Mouse (Mus musculus) hindbrain, embryonic 14.5 days (tissue): ENCODE measurements around the gene Cd209c. TPM values are rescaled to one million over a fixed set of nuclear protein-coding genes. Genes with fewer than 3 reads are reported as not detected.

Source experiments
- ATAC-seq: fragments of 200-750 bp; cut with Nextera tagmentation; 2 replicates; pipeline ENCODE4 v1.8.0; 2017; ENCODE audit warnings: moderate number of reproducible peaks, mild to moderate bottlenecking, moderate TSS enrichment, moderate library complexity; ENCODE audit not compliant: low FRiP score
- DNase-seq: peaks from one replicate; pipeline ENCODE4 v3.0.0-alpha.2; 2015; ENCODE audit warnings: low spot score
- H3K27ac ChIP-seq: fragments of 300-500 bp; sonication (generic); 2 replicates; pipeline ENCODE4 v1.5.1; 2014; ENCODE audit warnings: mild to moderate bottlenecking, moderate library complexity
- H3K27me3 ChIP-seq: fragments of 300-500 bp; sonication (generic); 2 replicates; pipeline ENCODE4 v1.6.1; 2014; ENCODE audit warnings: mild to moderate bottlenecking, low read length, mixed read lengths; ENCODE audit not compliant: control insufficient read depth, insufficient read depth
- H3K36me3 ChIP-seq: fragments of 300-500 bp; sonication (generic); replicated peaks from 2 replicates; pipeline ENCODE4 v1.6.1; 2014; ENCODE audit not compliant: control insufficient read depth, insufficient read depth
- H3K4me1 ChIP-seq: fragments of 300-500 bp; sonication (generic); replicated peaks from 2 replicates; pipeline ENCODE4 v1.6.1; 2014; ENCODE audit warnings: antibody characterized with exemption, low read length, mixed read lengths; ENCODE audit not compliant: control insufficient read depth, insufficient read depth
- H3K4me2 ChIP-seq: fragments of 300-500 bp; sonication (generic); replicated peaks from 2 replicates; pipeline ENCODE4 v1.6.1; 2014; ENCODE audit warnings: mild to moderate bottlenecking, moderate library complexity
- H3K4me3 ChIP-seq: fragments of 300-500 bp; sonication (generic); replicated peaks from 2 replicates; pipeline ENCODE4 v1.5.1; 2014; ENCODE audit warnings: mild to moderate bottlenecking, low read length
- H3K9ac ChIP-seq: fragments of 300-500 bp; sonication (generic); 2 replicates; pipeline ENCODE4 v1.6.1; 2014
- H3K9me3 ChIP-seq: fragments of 300-500 bp; sonication (generic); 2 replicates; pipeline ENCODE4 v1.6.1; 2016; ENCODE audit warnings: low read length; ENCODE audit not compliant: control insufficient read depth
- WGBS: fragments of 180-500 bp; shearing (Covaris S2); extraction: QIAGEN DNeasy Blood & Tissue Kit; methylation state at CpG from one replicate; pipeline ENCODE4 v1.1.7; 2014; 5-methylcytosine and 5-hydroxymethylcytosine counted together
- polyA plus RNA-seq: library from polyadenylated mRNA; unstranded; fragments of >200 nt; fragmentation: Nextera tagmentation; extraction: Ambion mirVana; gene quantifications from 2 replicates; pipeline ENCODE4 v1.2.1, GENCODE M21; 2014

Gene Cd209c
- 0.43 and 0.58 TPM in 2 replicates for polyA plus RNA-seq

DNA sequence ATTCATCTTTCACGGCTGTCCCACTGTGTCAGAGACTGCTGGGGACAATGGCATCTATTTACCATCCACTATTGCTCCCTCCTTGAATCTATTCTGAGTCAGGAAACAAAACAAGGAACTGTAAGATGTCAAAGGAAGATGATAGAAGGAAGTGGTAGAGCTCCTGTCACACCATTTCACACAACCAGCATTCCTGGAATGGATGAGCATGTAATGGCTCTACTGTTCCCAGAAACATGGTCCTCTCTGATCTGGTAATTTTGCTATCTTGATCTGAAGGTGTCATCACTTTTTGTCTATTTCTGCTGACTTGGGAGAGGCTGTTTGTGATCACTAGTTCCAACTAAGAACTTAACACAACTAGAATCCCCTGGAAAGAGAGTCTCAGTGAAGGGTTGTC is at the start of gene Cd209c:
Gene Cd209c (minus strand): TSS at position 101 of the 400 bp plus-strand sequence.
- WGBS: 82% methylated on average over 1 of the region's 1 CpGs

DNA sequence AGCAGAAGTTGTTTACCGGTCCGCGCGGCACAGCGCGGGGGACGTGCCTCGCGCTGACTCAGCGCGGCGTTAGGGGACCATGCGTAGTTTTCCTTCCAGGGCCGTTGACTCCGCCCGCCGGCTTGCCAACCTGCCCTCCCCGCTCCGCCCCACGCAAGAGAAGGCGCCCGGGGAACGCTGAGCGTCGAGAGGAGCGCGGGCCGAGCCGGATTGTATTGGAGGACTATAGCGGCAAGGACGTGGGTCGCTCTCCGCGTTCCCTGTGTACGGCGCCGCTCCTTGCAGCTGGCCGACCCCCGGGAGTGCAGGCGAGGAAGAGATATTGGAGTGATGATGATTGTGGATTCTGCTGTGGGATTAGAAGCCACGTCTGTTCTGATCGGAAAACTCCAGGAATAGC is 39.7 kb upstream of the Cd209c start:
- WGBS: 32% methylated on average over 41 of the region's 42 CpGs
- Histone ChIP-seq H3K9me3 (peaks cover 24% of the 10 kb centered on the region; the same call in 1 of the 2 replicates), H3K36me3 (no peaks in the 10 kb centered on the region), H3K4me2 (peak overlapping the region; percentile 32; the same call in 1 of the 2 replicates), H3K4me3 (peak overlapping the region; percentile 19; the same call in 1 of the 2 replicates), H3K27ac (no peak overlapping the region), H3K27me3 (no peaks in the 10 kb centered on the region), H3K9ac (no peak overlapping the region), H3K4me1 (no peaks in the 10 kb centered on the region)
- no peak for DNase-seq
- no peak for ATAC-seq

More for the DNA sequence above, at the start of gene Cd209c:
- ATAC-seq (no peak), DNase-seq (no peak)
- H3K4me3 ChIP-seq: no peak within 1 kb of the TSS
- no peaks in the 10 kb centered on the region for H3K36me3 ChIP-seq
- no peak within 1 kb of the TSS for H3K9ac ChIP-seq
- no peaks in the 10 kb centered on the region for H3K27me3 ChIP-seq
- H3K27ac ChIP-seq: no peak within 1 kb of the TSS
- H3K9me3 ChIP-seq: 0 out of 2 replicates have a peak, but pooled peaks cover 18% of the 10 kb centered on the region
- H3K4me2 ChIP-seq: no peak within 1 kb of the TSS
- no peaks in the 10 kb centered on the region for H3K4me1 ChIP-seq

DNA sequence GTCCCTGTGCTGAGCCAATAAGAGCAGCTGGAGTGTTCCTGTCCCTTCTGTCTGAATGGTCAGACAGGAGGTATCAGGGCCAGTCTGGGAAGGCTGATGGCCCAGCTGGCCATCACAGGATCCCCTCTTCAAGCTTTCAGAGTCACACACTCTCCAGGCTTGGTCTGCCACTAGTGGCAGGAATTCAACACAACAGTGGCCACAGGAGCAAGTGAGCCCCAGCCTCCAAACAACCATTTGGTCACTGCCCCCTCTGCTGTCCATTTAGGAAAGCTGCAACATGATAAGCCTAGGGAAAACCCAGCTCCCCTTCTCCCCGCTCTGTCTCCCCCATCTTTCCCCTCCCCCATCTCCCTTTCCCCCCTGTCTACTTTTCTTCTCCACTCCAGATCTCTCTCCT is 1.5 kb upstream of the Cd209c start:
- H3K27ac ChIP-seq: no peak overlapping the region
- no peak overlapping the region for H3K4me2 ChIP-seq
- H3K27me3 ChIP-seq: no peaks in the 10 kb centered on the region
- 0 out of 2 replicates have a peak, but pooled peaks cover 21% of the 10 kb centered on the region for H3K9me3 ChIP-seq
- no peaks in the 10 kb centered on the region for H3K4me1 ChIP-seq
- no peak overlapping the region for H3K9ac ChIP-seq
- DNase-seq: no peak
- no peaks in the 10 kb centered on the region for H3K36me3 ChIP-seq
- ATAC-seq: no peak
- WGBS: 58% methylated on average over 1 of the region's 1 CpGs
- no peak overlapping the region for H3K4me3 ChIP-seq

DNA sequence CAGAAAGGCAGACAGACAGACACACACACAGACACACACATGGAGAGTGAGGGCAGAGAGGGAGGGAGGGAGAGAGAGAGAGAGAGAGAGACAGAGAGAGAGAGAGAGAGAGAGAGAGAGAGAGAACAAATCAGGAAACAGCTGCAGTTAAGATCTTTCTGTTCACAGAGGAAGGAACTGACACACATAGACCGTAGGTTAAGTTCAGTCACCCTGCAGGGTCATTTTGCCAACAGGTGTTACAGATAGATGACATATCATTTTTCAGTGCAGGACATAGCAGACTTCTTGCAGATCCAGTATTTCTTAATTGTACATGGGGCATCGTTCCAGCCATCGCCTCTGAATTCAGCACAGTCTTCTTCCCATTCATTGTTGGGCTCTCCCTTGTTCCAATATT is 14.5 kb downstream of the Cd209c start:
- Histone ChIP-seq H3K9me3 (peaks cover 36% of the 10 kb centered on the region; the same call in 1 of the 2 replicates), H3K4me1 (no peaks in the 10 kb centered on the region), H3K4me3 (no peak overlapping the region), H3K36me3 (no peaks in the 10 kb centered on the region), H3K27ac (no peak overlapping the region), H3K4me2 (no peak overlapping the region), H3K27me3 (no peaks in the 10 kb centered on the region), H3K9ac (no peak overlapping the region)
- ATAC-seq (no peak), DNase-seq (no peak)
- 90% methylated on average over 3 of the region's 3 CpGs for WGBS

DNA sequence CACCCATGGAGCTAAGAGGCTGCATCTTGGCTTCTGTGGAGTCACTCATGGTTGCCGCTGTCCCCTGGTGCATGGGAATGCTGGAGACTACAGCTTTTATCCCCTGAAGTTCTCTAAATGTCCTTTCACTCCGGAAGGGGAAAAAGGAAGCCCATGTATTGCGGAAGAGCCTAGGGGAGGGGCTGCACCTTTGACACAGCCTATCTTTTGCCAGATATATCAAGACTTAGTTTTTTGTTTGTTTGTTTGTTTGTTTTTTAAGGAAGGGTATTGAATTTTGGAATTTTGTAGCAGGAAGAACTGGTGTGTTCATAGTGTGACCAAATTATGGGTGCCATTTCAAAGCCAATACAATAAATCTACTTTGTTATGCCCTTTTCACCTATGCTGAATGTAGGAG is 27.8 kb downstream of the Cd209c start, which contains the start of gene Cd209b:
Gene Cd209b (minus strand): TSS at position 101 of the 400 bp plus-strand sequence.
- Histone ChIP-seq H3K27ac (no peak within 1 kb of the TSS), H3K9ac (no peak within 1 kb of the TSS), H3K4me2 (no peak within 1 kb of the TSS), H3K36me3 (no peaks in the 10 kb centered on the region), H3K9me3 (peaks cover 22% of the 10 kb centered on the region), H3K4me3 (no peak within 1 kb of the TSS), H3K27me3 (no peaks in the 10 kb centered on the region), H3K4me1 (no peaks in the 10 kb centered on the region)
- DNase-seq: no peak
- WGBS: 93% methylated on average over 3 of the region's 3 CpGs
- no peak for ATAC-seq

Other genes starting within 250 kb of the Cd209c start
- not detected in 2 replicates for gene Clec4g, start 234.1 kb downstream of the Cd209c start, polyA plus RNA-seq
- gene Cd209a, start 205.8 kb downstream of the Cd209c start, polyA plus RNA-seq: 0.17 TPM in 1 of 2 replicates, not detected in the other
- gene Cd209e, start 100.4 kb downstream of the Cd209c start, polyA plus RNA-seq: not detected in 2 replicates
- gene Cd209d, start 76.2 kb downstream of the Cd209c start, polyA plus RNA-seq: not detected in 2 replicates
- gene Cd209b, start 27.9 kb downstream of the Cd209c start, polyA plus RNA-seq: not detected in 2 replicates
- 0.20 TPM in 1 of 2 replicates, not detected in the other for gene Cd209f, start 151.1 kb upstream of the Cd209c start, polyA plus RNA-seq
- not detected in 2 replicates for gene Cd209g, start 179.4 kb upstream of the Cd209c start, polyA plus RNA-seq
- gene Evi5l, start 211.8 kb upstream of the Cd209c start, polyA plus RNA-seq: 88.7 and 90.3 TPM in 2 replicates